7 mouse cellular contexts compared by ENCODE assay signal in the genomic region with DNA sequence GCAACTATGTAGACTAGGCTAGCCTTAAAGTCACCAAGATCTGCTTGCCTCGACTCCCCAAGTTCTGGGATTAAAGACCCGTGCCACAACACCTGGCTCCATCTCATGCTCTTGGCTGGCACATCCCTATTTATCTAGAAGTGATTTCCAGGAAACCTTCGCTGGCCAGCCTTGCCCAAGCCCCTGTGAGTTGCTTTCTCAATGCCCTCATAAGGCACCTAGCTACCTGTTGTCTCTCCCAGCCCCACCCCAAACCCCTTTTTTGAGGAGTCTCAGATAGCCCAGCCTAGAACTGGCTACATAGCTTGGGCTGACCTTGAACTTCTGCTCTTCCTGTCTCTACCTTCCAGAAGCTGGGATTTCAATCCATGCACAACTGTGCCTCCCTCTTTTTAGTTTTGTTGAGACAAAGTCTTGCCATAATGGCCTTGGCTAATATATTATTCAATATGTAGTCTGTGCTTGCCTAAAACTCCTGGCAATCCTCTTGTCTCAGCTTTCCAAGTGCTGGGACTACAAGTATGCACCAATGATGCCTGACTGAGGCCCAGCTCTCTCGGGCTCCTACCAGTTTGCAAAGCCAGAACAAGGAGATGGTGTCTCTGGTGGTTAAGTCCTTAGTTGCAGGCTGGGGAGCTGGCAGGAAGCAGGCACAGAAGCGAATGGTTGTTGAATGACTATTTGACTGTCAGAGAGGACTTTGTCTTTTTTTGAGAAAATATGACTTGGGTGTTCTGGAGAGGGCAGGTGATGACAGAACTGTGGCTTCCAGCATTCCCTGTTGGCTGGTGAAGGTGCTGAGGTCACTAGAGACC. TPM values are rescaled to one million over a fixed set of nuclear protein-coding genes. Genes with fewer than 3 reads are reported as not detected.
DNase-seq lines count a peak whose midpoint lies in the region; ATAC-seq and TF ChIP-seq lines count a peak whose summit lies in the region.

No protein-coding gene starts in this region.

- no peak for TF ChIP-seq CTCF in thymus, adult 2 months (IDR thresholded peaks at IDR 0.05; ENCODE audit: borderline replicate concordance, control insufficient read depth, extremely low read depth, insufficient read depth, low read length, poor library complexity)
- TF ChIP-seq CTCF in liver, postnatal 0 days (IDR thresholded peaks at IDR 0.05; ENCODE audit: low read depth), result peak; percentile 58
- no peak for TF ChIP-seq CTCF in olfactory bulb, adult 2 months (IDR thresholded peaks at IDR 0.05; ENCODE audit: insufficient read depth, low read depth, low read length)

- 76% methylated on average over 5 of the region's 5 CpGs for WGBS in thymus, adult 2 months
- 72% methylated on average over 5 of the region's 5 CpGs for WGBS in hindbrain, embryonic 13.5 days
- 51% methylated on average over 5 of the region's 5 CpGs for WGBS in liver, postnatal 0 days (ENCODE audit: insufficient replicate concordance)
- 72% methylated on average over 5 of the region's 5 CpGs for WGBS in olfactory bulb, adult 2 months

- H3K27ac ChIP-seq in thymus, adult 2 months (ENCODE audit: control insufficient read depth, insufficient read depth, low read length), result no peak overlapping the region
- peak overlapping the region; percentile 96 for H3K27ac ChIP-seq in hindbrain, embryonic 13.5 days
- H3K27ac ChIP-seq in liver, postnatal 0 days (ENCODE audit: low read depth), result peak overlapping the region; percentile 99
- H3K27ac ChIP-seq in olfactory bulb, adult 2 months (ENCODE audit: insufficient read depth, low read depth, low read length), result no peak overlapping the region

- H3K4me1 ChIP-seq in thymus, adult 2 months (replicated peaks; ENCODE audit: control insufficient read depth, insufficient read depth, low read length), result peaks cover 24% of the 10 kb centered on the region
- peaks cover 29% of the 10 kb centered on the region for H3K4me1 ChIP-seq in hindbrain, embryonic 13.5 days (replicated peaks)
- peaks cover 9% of the 10 kb centered on the region for H3K4me1 ChIP-seq in liver, postnatal 0 days (ENCODE audit: insufficient read depth)
- peaks cover 24% of the 10 kb centered on the region for H3K4me1 ChIP-seq in olfactory bulb, adult 2 months (ENCODE audit: control insufficient read depth, insufficient read depth, low read length)

- no peak for TF ChIP-seq POLR2A in thymus, adult 2 months (IDR thresholded peaks at IDR 0.05; ENCODE audit: control insufficient read depth, extremely low read depth, insufficient read depth, low read length, poor library complexity)
- 0 out of 2 replicates have a peak, but pooled peaks have one; percentile 6 for TF ChIP-seq POLR2A in olfactory bulb, adult 2 months (IDR thresholded peaks at IDR 0.05; ENCODE audit: insufficient read depth, low read depth, low read length)

- peak overlapping the region; percentile 96; the same call in 1 of the 2 replicates for H3K4me2 ChIP-seq in hindbrain, embryonic 13.5 days
- H3K4me2 ChIP-seq in liver, postnatal 0 days (ENCODE audit: low read depth, low read length), result peak overlapping the region; percentile 97

- no peaks in the 10 kb centered on the region for H3K36me3 ChIP-seq in thymus, adult 2 months (ENCODE audit: control insufficient read depth, insufficient read depth, low read length)
- no peaks in the 10 kb centered on the region for H3K36me3 ChIP-seq in hindbrain, embryonic 13.5 days
- no peaks in the 10 kb centered on the region for H3K36me3 ChIP-seq in liver, postnatal 0 days (replicated peaks; ENCODE audit: insufficient read depth, low read length)

- no peak overlapping the region for H3K4me3 ChIP-seq in thymus, adult 2 months (ENCODE audit: control insufficient read depth, insufficient read depth, low read length)
- 0 out of 2 replicates have a peak overlapping the region, but pooled peaks have one; percentile 85 for H3K4me3 ChIP-seq in hindbrain, embryonic 13.5 days
- H3K4me3 ChIP-seq in liver, postnatal 0 days (ENCODE audit: low read depth, low read length), result peak overlapping the region; percentile 81; the same call in 1 of the 2 replicates
- no peak overlapping the region for H3K4me3 ChIP-seq in olfactory bulb, adult 2 months (ENCODE audit: insufficient read depth, low read depth, low read length)

- no peaks in the 10 kb centered on the region for H3K9me3 ChIP-seq in hindbrain, embryonic 13.5 days
- H3K9me3 ChIP-seq in liver, postnatal 0 days (ENCODE audit: low read length), result no peaks in the 10 kb centered on the region

- DNase-seq in thymus, adult 2 months, result peak; percentile 49
- no peak for DNase-seq in thymus, adult 18-20 months
- DNase-seq in embryo, embryonic 11 days, result peak; percentile 59
- DNase-seq in liver, postnatal 0 days, result peak; percentile 46
- no peak for DNase-seq in frontal cortex, postnatal 10 days (ENCODE audit: low spot score in 2 of 2)

- no peaks in the 10 kb centered on the region for H3K27me3 ChIP-seq in thymus, adult 2 months (ENCODE audit: control insufficient read depth, insufficient read depth, low read length)
- no peaks in the 10 kb centered on the region for H3K27me3 ChIP-seq in hindbrain, embryonic 13.5 days
- H3K27me3 ChIP-seq in liver, postnatal 0 days (ENCODE audit: insufficient read depth, low read length), result no peaks in the 10 kb centered on the region

- ATAC-seq in hindbrain, embryonic 13.5 days (ENCODE audit: low FRiP score), result no peak
- ATAC-seq in liver, postnatal 0 days, result no peak

- TF ChIP-seq EP300 in liver, postnatal 0 days (IDR thresholded peaks at IDR 0.05; ENCODE audit: low read depth), result no peak

- H3K9ac ChIP-seq in hindbrain, embryonic 13.5 days, result no peak overlapping the region
- no peak overlapping the region for H3K9ac ChIP-seq in liver, postnatal 0 days (replicated peaks)

RNA-seq across cellular contexts. Expression of a gene that starts 0.8 kb away (rescaled TPM):
- polyA plus RNA-seq in thymus, adult 2 months (2012; rRNA removed), result 62.1 and 63.1 TPM in 2 replicates
- 18.3 and 18.5 TPM in 2 replicates for polyA plus RNA-seq in hindbrain, embryonic 13.5 days (2015; fragmentation: Nextera tagmentation; extraction: Ambion mirVana)
- 5.9 and 6.4 TPM in 2 replicates for polyA plus RNA-seq in liver, postnatal 0 days (2015; fragmentation: Nextera tagmentation; extraction: Ambion mirVana)
- not detected in 2 replicates for polyA plus RNA-seq in olfactory bulb, adult 2 months (2012; ENCODE audit: insufficient read depth, insufficient read length, low replicate concordance, missing spikeins)

Comparison
In these comparisons a context has a peak if more than half of its experiments do, and no peak if none do; other contexts are left out.
1. DNase-seq: peak in thymus, adult 2 months (single experiment), embryo, embryonic 11 days (single experiment) and liver, postnatal 0 days (single experiment); none in thymus, adult 18-20 months (0 of 2) and frontal cortex, postnatal 10 days (0 of 2).
2. H3K27ac ChIP-seq: peak in hindbrain, embryonic 13.5 days (single experiment) and liver, postnatal 0 days (single experiment); none in thymus, adult 2 months (single experiment) and olfactory bulb, adult 2 months (single experiment).
3. H3K4me3 ChIP-seq: peak in hindbrain, embryonic 13.5 days (single experiment) and liver, postnatal 0 days (single experiment); none in thymus, adult 2 months (single experiment) and olfactory bulb, adult 2 months (single experiment).